Mouse (Mus musculus) kidney, adult 2 months (tissue): ENCODE measurements around the gene Slu7.

Experiments used
- CTCF ChIP-seq: fragments of 200-500 bp; conservative IDR thresholded peaks from 2 replicates; pipeline ENCODE4 v1.5.1; 2011; ENCODE audit warnings: low read depth, mild to moderate bottlenecking, control low read depth, low read length, moderate library complexity, mixed read lengths; ENCODE audit not compliant: insufficient read depth, insufficient read length
- POLR2A ChIP-seq: fragments of 200-500 bp; IDR thresholded peaks from one replicate; pipeline ENCODE4 v1.6.1; 2011; ENCODE audit warnings: low read depth, low read length, control low read depth

GRCm38 (mm10) chr11:43470881-43471820, 37.6 kb downstream of the Slu7 start:
- TF ChIP-seq POLR2A (no peak), CTCF (no peak)
